Mouse (Mus musculus): ENCODE measurements around the gene Gm49711. TPM values are rescaled to one million over a fixed set of nuclear protein-coding genes. Genes with fewer than 3 reads are reported as not detected.
"Not testable (repeated sequence)": the region's sequence is repeated elsewhere in the genome, so short reads cannot be mapped to it uniquely, and the experiment has no call there.

Gene Gm49711
- total RNA-seq, 2 experiments from 2014 or later = 0.37 TPM; not detected in 1

- no peak for DNase-seq (ENCODE audit: low spot score in 2 of 2)
Observed at GRCm38 (mm10) chr16:92061586-92061985, 3.5 kb downstream of the Gm49711 start.

GRCm38 (mm10) chr16:92062832-92063231 lies 4.7 kb downstream of the Gm49711 start:
- no peak for DNase-seq (ENCODE audit: low spot score in 2 of 2)

- no peak for DNase-seq (ENCODE audit: low spot score in 2 of 2)
Observed at GRCm38 (mm10) chr16:92064801-92065200, 6.7 kb downstream of the Gm49711 start.

- no peak for DNase-seq (ENCODE audit: low spot score in 2 of 2)
Observed at GRCm38 (mm10) chr16:92070338-92070737, 12.2 kb downstream of the Gm49711 start.

DNA sequence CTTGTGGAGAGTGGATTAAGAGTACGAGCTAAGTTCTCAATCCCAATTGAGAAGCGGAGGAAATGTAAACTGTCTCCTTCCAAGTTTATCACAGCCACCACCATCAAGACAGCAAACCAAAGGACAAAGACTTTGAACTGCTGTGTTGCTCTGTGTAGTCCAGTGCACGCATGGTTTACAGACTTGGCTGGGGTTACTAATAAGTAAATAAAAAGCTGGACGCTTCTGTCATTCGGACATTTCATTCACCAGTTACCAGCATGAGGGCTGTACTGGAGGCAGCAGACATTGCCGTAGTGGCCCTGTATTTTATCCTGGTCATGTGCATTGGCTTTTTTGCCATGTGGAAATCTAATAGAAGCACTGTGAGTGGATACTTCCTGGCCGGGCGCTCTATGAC lies 18.7 kb downstream of the Gm49711 start:
- no peak for DNase-seq (ENCODE audit: low spot score in 2 of 2)

GRCm38 (mm10) chr16:92083771-92084453 lies 25.8 kb downstream of the Gm49711 start:
- no peak for DNase-seq (ENCODE audit: low spot score in 2 of 2)

GRCm38 (mm10) chr16:92089225-92089624 lies 31.1 kb downstream of the Gm49711 start:
- DNase-seq (ENCODE audit: low spot score in 2 of 2) = no peak

GRCm38 (mm10) chr16:92091876-92092275 lies 33.8 kb downstream of the Gm49711 start:
- DNase-seq (ENCODE audit: low spot score in 2 of 2) = no peak

- no peak for DNase-seq (ENCODE audit: low spot score in 2 of 2)
Observed at GRCm38 (mm10) chr16:92098351-92099051, 40.4 kb downstream of the Gm49711 start.

- DNase-seq (ENCODE audit: low spot score in 2 of 2) = no peak
Observed at GRCm38 (mm10) chr16:92099598-92099997, 41.5 kb downstream of the Gm49711 start.

DNA sequence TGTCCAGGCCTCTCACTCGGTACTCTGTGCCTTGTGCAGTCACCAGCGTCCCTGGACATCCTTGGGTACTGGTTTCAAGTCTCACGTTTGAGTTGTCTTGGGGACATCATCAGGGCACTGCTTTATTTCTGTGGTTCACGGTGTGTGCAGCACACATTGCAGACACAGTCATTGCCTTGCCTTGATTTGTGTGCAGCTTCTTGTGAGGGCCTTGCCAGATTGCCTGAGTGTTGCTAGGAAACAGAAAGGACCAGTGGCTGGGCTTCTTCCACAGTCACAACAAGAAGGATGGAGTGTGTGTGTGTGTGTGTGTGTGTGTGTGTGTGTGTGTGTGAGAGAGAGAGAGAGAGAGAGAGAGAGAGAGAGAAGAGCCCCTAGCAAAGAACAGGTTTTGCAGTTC lies 42.0 kb downstream of the Gm49711 start:
- no peak for DNase-seq (ENCODE audit: low spot score in 2 of 2)

GRCm38 (mm10) chr16:92102115-92102514 lies 44.0 kb downstream of the Gm49711 start:
- no peak for DNase-seq (ENCODE audit: low spot score in 2 of 2)

DNA sequence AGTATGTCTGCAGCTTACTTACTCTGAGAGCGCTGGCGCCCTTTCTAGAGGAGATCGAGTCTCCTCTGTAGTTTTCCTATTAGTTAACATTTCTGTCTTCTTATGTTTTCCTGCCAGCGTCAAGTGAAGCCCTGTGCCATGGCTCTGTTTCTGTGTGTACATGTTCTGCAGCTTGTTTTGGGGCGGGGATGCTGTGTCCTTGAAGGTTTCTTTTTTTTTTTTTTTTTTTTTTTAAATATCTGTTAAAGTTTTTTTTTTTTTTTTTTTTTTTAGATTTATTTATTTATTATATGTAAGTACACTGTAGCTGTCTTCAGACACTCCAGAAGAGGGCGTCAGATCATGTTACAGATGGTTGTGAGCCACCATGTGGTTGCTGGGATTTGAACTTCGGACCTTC lies 44.8 kb downstream of the Gm49711 start:
- DNase-seq (ENCODE audit: low spot score in 2 of 2) = not testable (repeated sequence)

- no peak for DNase-seq (ENCODE audit: low spot score in 2 of 2)
Observed at GRCm38 (mm10) chr16:92103572-92104331, 45.6 kb downstream of the Gm49711 start.

DNA sequence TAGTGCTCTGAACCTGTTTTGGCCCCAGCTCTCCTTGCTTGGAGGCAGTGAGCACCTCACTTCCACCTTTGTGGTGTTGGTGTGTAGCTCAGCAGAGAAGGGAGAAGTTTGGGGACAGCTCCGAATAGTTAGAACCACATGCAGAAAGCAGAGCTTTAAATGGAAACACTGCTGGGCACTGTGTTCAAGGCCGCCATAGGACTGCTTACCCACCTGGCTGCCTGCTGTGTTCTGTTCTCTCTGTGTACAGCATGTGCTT lies 46.1 kb downstream of the Gm49711 start:
- no peak for DNase-seq (ENCODE audit: low spot score in 2 of 2)

DNA sequence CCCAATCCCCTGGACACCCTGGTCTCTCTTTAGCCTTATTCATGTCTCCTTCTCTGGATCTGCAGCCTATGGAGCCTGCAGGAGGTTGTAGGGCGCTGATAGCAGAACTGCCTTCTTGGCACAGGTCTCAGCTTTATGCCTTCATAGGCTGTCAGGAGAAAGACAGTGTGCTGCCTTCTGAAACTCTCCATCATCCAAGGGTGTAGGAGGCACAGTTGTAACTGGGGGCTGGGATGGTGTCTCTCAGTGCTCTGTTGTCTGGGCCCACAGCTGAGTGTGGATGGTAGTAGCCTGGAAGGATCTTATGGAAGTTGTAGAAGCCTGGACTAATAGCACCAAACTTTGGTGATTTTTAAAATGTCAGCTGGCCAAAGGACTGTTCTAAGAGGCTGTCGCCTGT lies 46.8 kb downstream of the Gm49711 start:
- DNase-seq (ENCODE audit: low spot score in 2 of 2) = no peak

DNA sequence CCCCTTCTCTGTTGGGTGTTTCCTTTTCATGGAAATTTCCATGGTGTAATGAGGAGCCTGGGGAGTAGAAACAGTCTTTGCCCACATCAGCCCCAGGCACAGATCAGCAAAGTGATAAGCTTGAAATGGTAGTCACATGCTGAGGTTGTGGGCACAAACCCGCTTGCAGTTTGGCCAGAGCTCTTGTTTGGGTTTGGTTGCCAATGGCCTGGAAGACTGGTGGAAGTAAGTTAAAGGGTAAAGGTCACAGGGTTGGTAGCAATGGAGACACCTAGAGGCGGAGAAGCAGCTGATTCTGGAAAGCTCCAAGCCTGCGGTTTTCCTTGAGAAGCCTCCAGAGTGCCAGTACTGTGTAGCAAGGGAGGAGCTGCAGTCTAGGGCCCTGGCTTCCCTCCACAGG lies 47.5 kb downstream of the Gm49711 start:
- no peak for DNase-seq (ENCODE audit: low spot score in 2 of 2)

GRCm38 (mm10) chr16:92107346-92107745 lies 49.2 kb downstream of the Gm49711 start:
- no peak for DNase-seq (ENCODE audit: low spot score in 2 of 2)

- peak in 1 of 2 experiments; percentile 26 for DNase-seq (ENCODE audit: low spot score in 2 of 2)
Observed at GRCm38 (mm10) chr16:92114706-92115241, 56.7 kb downstream of the Gm49711 start.

- no peak for DNase-seq (ENCODE audit: low spot score in 2 of 2)
Observed at GRCm38 (mm10) chr16:92115611-92116421, 57.7 kb downstream of the Gm49711 start.

All from adrenal gland, postnatal 4 days (tissue).